Mouse (Mus musculus) heart, embryonic 10.5 days (tissue): Measurements from ENCODE around the gene Magi1. TPM values are rescaled to one million over a fixed set of nuclear protein-coding genes. Genes with fewer than 3 reads are reported as not detected.
A peak's percentile ranks its signal among the peaks of the same experiment; 100 is the strongest.

ENCODE experiments used
- DNase-seq: peaks from one replicate; pipeline ENCODE4 v3.0.0-alpha.2; 2017; ENCODE audit warnings: low spot score
- H3K27ac ChIP-seq: fragments of 300-500 bp; sonication (generic); 2 replicates; pipeline ENCODE4 v1.5.1; 2016; ENCODE audit warnings: mild to moderate bottlenecking
- H3K27me3 ChIP-seq: fragments of 300-500 bp; sonication (generic); 2 replicates; pipeline ENCODE4 v1.6.1; 2016; ENCODE audit warnings: mild to moderate bottlenecking; ENCODE audit not compliant: poor library complexity, insufficient read depth, severe bottlenecking
- H3K36me3 ChIP-seq: fragments of 300-500 bp; sonication (generic); 2 replicates; pipeline ENCODE4 v1.6.1; 2016; ENCODE audit warnings: mild to moderate bottlenecking, moderate library complexity
- H3K4me1 ChIP-seq: fragments of 300-500 bp; sonication (generic); 2 replicates; pipeline ENCODE4 v1.6.1; 2016; ENCODE audit warnings: mild to moderate bottlenecking
- H3K4me3 ChIP-seq: fragments of 300-500 bp; sonication (generic); 2 replicates; pipeline ENCODE4 v1.5.1; 2016; ENCODE audit warnings: mild to moderate bottlenecking, moderate library complexity
- H3K9me3 ChIP-seq: fragments of 300-500 bp; sonication (generic); 2 replicates; pipeline ENCODE4 v1.6.1; 2016; ENCODE audit warnings: mild to moderate bottlenecking, moderate library complexity
- WGBS: fragments of 180-500 bp; shearing (Covaris S2); methylation state at CpG from one replicate; pipeline ENCODE4 v1.1.7; 2016; 5-methylcytosine and 5-hydroxymethylcytosine counted together
- polyA plus RNA-seq: library from polyadenylated mRNA; unstranded; fragments of >200 nt; fragmentation: Nextera tagmentation; extraction: Ambion mirVana; gene quantifications from 2 replicates; pipeline ENCODE4 v1.2.1, GENCODE M21; 2016

Gene Magi1
- polyA plus RNA-seq, 1 experiment from 2014 or later: 10.5 TPM

DNA sequence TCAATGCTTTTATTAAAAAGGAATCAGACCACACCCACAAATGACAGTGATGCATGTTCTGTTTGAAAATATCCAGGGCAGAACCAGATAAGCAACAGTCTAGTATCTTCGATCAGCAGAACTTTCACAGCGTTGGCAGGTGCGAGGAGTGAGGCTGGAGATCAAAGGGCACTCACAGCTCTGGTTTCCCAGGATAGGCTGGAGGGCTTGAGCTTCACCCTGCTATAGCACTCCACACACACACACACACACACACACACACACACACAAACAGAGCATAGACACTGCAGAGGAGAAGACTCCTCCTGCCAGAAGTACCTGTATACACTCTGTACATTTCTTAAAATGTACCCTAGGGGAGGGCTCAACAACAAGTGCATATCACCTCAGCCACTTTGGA, 214.3 kb downstream of the Magi1 start:
- no peaks in the 10 kb centered on the region for H3K36me3 ChIP-seq
- peak overlapping the region; percentile 1; the same call in 1 of the 2 replicates for H3K4me3 ChIP-seq
- H3K4me1 ChIP-seq: peaks cover 67% of the 10 kb centered on the region
- DNase-seq: peak; percentile 89
- H3K27ac ChIP-seq: peak overlapping the region; percentile 82
- WGBS: 20% methylated on average over 3 of the region's 3 CpGs
- H3K27me3 ChIP-seq: no peaks in the 10 kb centered on the region
- H3K9me3 ChIP-seq: no peaks in the 10 kb centered on the region

DNA sequence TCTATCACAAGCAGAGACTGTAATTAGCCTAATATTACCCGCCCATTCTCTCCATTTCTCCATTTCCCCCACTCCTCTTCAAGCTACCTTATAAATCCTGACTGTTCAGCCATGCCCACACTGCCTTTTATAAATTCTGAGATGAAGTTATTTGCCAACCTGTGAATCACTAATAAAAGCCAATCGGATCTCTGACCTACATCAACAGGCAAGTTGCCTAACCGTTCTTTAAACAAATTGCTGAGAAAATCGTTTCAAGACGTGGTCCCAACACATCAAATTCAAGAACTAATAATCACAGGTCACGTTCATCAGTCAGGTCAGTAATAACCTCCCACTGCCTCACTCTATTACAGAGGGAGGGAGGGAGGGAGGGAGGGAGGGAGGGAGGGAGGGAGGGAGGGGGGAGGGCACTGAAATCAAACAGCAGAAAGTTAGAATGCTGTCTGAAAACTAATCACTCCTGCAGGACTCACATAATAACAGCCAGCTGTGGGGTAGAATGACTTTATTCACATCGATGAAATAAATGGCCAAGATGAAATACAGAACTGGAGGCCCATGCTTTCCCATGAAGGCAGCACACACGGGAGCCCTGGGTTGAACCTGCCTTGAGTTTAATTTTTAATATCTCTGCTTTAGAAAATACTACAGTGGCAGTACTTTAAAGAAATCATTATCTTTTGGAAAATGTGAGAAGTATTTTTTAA, 215.8 kb downstream of the Magi1 start:
- Histone ChIP-seq H3K4me1 (peaks cover 73% of the 10 kb centered on the region), H3K36me3 (no peaks in the 10 kb centered on the region), H3K27me3 (no peaks in the 10 kb centered on the region), H3K9me3 (no peaks in the 10 kb centered on the region), H3K27ac (peak overlapping the region; percentile 82), H3K4me3 (no peak overlapping the region)
- no peak for DNase-seq
- 67% methylated on average over 8 of the region's 8 CpGs for WGBS

DNA sequence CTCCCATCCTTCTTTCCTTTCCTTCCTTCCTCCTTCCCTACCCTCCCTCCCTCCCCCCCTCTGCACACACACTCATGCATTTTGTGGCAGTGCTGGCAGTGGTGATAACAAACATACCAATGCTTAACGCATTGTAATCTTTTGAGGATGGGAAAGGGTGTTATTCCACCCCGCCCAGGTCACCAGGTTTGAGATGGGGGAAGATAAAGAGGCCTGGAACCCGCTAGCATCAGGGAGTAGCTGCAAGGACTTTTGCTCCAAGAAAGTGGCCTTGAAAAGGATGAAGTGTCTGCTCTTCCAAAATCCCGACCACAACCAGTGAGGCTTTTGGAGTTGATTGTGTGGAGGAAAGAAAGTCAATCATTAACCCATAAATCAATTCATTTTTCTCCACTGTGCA, 218.9 kb downstream of the Magi1 start:
- Histone ChIP-seq H3K36me3 (no peaks in the 10 kb centered on the region), H3K4me3 (no peak overlapping the region), H3K27ac (no peak overlapping the region; the same call in 1 of the 2 replicates), H3K9me3 (no peaks in the 10 kb centered on the region), H3K27me3 (no peaks in the 10 kb centered on the region), H3K4me1 (peaks cover 76% of the 10 kb centered on the region)
- no peak for DNase-seq
- 35% methylated on average over 4 of the region's 4 CpGs for WGBS

DNA sequence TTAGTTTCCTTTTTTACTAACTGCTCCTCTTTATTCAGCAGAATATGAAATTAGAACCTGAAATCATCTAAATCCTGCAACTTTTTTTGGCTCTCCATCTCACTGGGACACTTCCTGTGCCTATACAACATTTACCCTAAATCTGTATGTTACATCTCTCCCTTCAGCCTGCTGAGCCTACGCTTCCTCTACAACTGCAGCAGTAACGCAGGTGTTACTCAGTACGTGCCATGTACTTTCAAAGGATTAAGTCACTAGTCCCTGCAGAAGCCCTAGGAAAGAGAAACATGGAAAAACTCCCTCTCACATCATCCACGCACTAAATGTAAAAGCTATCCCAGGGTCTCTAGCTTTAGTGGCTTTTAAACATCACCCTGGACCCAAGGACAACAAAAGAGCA, 220.2 kb downstream of the Magi1 start:
- no peaks in the 10 kb centered on the region for H3K36me3 ChIP-seq
- WGBS: 60% methylated on average over 4 of the region's 4 CpGs
- DNase-seq: no peak
- H3K27me3 ChIP-seq: no peaks in the 10 kb centered on the region
- no peak overlapping the region for H3K4me3 ChIP-seq
- H3K27ac ChIP-seq: peak overlapping the region; percentile 56; the same call in 1 of the 2 replicates
- H3K9me3 ChIP-seq: no peaks in the 10 kb centered on the region
- H3K4me1 ChIP-seq: peaks cover 64% of the 10 kb centered on the region

DNA sequence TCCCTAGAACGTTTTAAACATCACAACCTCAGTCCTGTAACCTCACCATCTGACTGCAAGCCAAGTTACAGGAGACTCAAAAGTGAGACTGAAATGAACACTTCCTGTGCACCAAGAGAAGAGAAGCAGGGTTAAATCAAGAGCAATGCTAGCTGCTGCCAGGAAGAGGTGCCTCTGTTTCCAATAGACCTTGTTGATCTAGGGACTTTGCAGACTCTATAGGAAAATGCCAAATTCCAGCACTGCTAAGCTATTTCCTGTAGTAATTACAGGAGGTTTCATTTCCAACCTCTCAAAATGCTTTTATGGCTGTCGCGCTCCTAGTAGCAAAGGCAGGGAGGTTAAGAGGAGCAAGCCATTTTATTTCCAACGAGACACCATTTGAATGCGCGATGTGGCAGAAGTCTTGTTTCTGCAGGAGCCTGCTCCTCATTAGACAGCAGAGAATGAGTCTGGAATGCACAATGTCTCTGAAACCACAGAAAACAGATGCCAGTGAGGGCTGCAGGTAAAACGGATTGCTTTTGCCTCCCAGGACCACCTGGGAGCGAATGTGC, 222.2 kb downstream of the Magi1 start:
- H3K4me3 ChIP-seq: no peak overlapping the region
- 66% methylated on average over 8 of the region's 8 CpGs for WGBS
- H3K27ac ChIP-seq: peak overlapping the region; percentile 59
- no peaks in the 10 kb centered on the region for H3K27me3 ChIP-seq
- no peaks in the 10 kb centered on the region for H3K36me3 ChIP-seq
- no peak for DNase-seq
- H3K4me1 ChIP-seq: peaks cover 55% of the 10 kb centered on the region
- no peaks in the 10 kb centered on the region for H3K9me3 ChIP-seq

DNA sequence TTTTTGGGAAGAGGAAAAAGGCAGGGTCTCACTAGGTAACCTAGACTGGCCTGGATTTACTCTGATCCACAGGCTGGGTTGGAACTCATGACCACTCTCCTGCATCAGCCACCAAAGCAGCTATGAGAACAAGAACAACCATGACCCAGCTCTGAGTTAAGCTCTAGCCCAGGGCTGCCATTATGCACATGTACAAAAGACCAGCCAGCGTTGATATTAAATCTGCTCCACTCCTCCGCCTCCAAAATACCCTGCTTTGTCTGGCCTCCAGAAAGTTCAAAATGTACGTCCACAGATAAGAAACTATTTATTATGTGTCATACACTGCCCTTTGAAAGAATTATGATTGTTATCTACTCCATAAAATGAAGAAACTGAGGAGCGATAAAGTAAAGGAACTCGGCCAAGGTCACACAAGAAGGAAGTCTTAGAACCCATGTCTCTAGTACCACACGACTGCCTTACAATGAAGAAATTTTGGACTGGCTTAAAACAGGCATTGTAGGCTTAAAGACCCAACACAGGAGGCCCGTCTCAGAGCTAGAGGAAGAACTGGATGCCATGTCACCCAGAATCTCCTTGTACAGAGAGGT, 223.0 kb downstream of the Magi1 start:
- WGBS: 89% methylated on average over 7 of the region's 7 CpGs
- Histone ChIP-seq H3K27me3 (no peaks in the 10 kb centered on the region), H3K4me1 (peaks cover 59% of the 10 kb centered on the region), H3K4me3 (no peak overlapping the region), H3K9me3 (no peaks in the 10 kb centered on the region), H3K36me3 (no peaks in the 10 kb centered on the region), H3K27ac (peak overlapping the region; percentile 59; the same call in 1 of the 2 replicates)
- DNase-seq: no peak

DNA sequence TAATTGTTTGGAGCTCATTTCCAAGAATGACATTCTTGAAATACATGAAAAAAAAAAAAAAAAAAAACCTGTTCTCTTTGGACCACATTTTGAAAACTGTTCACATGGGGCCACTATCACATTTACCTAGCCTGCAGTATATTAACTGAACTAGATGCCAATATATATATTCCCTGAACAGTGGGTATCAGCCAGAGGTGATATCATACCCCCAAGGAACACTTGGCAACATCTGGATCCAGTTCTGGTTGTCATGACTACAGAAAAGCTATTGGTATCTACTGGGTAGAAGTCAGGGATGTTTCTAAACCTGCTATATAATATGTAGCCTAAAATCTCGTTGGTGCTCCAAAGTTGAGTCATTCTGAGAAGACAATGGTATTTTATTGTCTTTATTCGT, 224.6 kb downstream of the Magi1 start:
- Histone ChIP-seq H3K4me3 (no peak overlapping the region), H3K27ac (no peak overlapping the region), H3K36me3 (no peaks in the 10 kb centered on the region), H3K9me3 (no peaks in the 10 kb centered on the region), H3K27me3 (no peaks in the 10 kb centered on the region), H3K4me1 (peaks cover 54% of the 10 kb centered on the region)
- no peak for DNase-seq
- 91% methylated on average over 2 of the region's 2 CpGs for WGBS

DNA sequence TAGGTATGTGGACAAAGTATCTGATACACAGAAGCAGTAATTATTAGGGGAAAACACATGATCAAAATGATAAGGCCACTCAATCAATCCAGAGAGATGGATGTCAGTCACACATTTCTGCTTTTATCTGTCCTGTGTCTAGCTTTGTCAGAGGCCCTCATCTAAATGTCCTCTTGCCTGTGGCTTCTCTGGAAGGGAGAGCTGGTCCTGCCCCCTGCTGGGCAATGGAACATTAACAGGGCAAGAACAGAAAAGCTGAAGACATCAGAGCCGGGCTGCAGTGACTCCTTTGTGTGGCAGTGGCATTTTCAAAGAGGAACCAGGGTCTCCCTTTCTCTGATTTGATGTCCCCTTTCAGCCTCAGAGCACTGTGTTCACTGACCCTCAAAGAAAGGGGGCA, 229.8 kb downstream of the Magi1 start:
- no peak overlapping the region for H3K27ac ChIP-seq
- peak; percentile 83 for DNase-seq
- H3K4me1 ChIP-seq: peaks cover 33% of the 10 kb centered on the region
- H3K36me3 ChIP-seq: peaks cover 6% of the 10 kb centered on the region
- no peak overlapping the region for H3K4me3 ChIP-seq
- no peaks in the 10 kb centered on the region for H3K9me3 ChIP-seq
- no peaks in the 10 kb centered on the region for H3K27me3 ChIP-seq
- WGBS: 52% methylated on average over 1 of the region's 1 CpGs

DNA sequence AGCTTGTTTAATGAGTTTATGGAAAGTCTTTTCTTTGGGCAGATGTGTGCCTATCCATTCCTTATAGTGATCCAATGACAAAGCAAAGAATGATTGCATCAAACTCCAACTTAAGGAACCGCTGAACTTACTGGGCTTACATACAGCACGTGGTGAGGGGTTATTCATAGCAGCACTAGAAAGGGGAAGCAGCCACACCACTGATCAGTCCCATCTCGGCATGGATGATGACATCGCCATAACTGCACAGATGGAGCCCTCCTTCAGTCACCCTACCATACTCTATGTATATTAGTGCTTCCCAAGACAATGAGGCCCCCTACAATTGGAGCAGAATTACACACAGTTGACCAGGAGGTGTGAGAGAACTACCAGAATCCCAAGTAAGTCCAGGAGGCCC, 238.5 kb downstream of the Magi1 start:
- Histone ChIP-seq H3K27me3 (no peaks in the 10 kb centered on the region), H3K4me3 (no peak overlapping the region), H3K9me3 (no peaks in the 10 kb centered on the region), H3K27ac (no peak overlapping the region), H3K36me3 (peaks cover 15% of the 10 kb centered on the region), H3K4me1 (peaks cover 11% of the 10 kb centered on the region)
- DNase-seq: no peak
- WGBS: 81% methylated on average over 4 of the region's 4 CpGs

DNA sequence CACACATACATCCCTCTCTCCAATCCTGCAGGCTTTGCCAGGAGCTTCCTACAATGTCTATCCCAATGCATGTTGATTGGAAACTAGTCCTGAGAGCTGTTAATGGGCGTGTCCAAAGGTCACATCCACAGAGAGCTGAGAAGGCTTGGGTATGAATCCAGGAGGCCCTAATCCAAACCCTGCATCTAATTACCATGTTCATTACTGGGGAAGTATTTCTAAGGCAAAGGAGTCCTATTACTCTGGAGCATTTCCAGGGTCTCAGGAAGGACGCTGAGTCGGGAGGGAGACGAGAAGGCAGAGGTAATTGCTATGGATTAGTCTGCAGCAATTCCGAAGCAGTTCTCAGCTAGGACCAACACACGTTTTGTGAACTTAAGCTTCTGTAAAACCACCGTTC, 240.3 kb downstream of the Magi1 start:
- H3K27ac ChIP-seq: no peak overlapping the region
- H3K4me1 ChIP-seq: peaks cover 11% of the 10 kb centered on the region
- no peak overlapping the region for H3K4me3 ChIP-seq
- H3K9me3 ChIP-seq: no peaks in the 10 kb centered on the region
- H3K36me3 ChIP-seq: peaks cover 5% of the 10 kb centered on the region; the same call in 1 of the 2 replicates
- DNase-seq: no peak
- WGBS: 78% methylated on average over 7 of the region's 7 CpGs
- no peaks in the 10 kb centered on the region for H3K27me3 ChIP-seq

DNA sequence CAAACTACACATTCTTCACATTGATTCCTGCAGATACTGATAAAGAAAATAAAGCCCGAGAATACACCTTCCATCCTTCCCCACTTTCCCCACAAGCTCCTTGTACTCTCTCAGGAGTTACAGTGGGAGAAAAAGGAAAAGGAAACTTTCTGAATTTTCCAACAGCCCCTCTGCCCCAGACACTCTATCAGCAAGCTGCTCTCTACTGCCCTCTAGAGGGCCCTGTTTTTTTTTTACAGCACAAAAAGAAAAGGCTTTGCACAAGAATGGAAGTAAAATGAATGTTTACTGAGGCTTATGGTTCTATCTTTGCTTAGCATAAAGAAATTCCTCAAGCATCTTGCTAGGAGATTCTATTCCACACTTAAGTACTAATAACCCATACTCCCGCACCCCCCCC, 243.6 kb downstream of the Magi1 start:
- WGBS: 56% methylated on average over 2 of the region's 2 CpGs
- Histone ChIP-seq H3K9me3 (no peaks in the 10 kb centered on the region), H3K4me1 (peaks cover 14% of the 10 kb centered on the region), H3K27me3 (no peaks in the 10 kb centered on the region), H3K36me3 (no peaks in the 10 kb centered on the region), H3K27ac (no peak overlapping the region), H3K4me3 (no peak overlapping the region)
- no peak for DNase-seq

DNA sequence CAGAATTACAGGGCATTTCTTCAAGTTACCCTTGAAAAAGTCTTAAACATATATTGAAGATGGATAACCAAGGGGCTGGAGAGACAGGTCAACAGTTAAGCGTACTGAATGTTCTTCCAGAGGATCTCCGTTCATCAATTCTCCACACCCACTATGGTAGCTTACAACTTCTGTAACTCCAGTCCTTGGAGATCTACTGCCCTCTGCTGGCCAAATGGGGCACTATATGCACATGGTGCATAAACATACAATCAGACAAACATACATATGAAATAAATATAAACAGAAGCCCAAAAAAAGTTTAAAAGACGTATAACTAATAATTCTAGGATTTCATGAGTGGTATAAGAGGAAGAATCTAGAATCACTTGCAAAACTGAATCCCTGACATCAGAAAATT, 244.8 kb downstream of the Magi1 start:
- 91% methylated on average over 3 of the region's 3 CpGs for WGBS
- Histone ChIP-seq H3K27me3 (no peaks in the 10 kb centered on the region), H3K27ac (no peak overlapping the region), H3K4me3 (no peak overlapping the region), H3K4me1 (peaks cover 14% of the 10 kb centered on the region), H3K9me3 (no peaks in the 10 kb centered on the region), H3K36me3 (no peaks in the 10 kb centered on the region)
- DNase-seq: no peak

DNA sequence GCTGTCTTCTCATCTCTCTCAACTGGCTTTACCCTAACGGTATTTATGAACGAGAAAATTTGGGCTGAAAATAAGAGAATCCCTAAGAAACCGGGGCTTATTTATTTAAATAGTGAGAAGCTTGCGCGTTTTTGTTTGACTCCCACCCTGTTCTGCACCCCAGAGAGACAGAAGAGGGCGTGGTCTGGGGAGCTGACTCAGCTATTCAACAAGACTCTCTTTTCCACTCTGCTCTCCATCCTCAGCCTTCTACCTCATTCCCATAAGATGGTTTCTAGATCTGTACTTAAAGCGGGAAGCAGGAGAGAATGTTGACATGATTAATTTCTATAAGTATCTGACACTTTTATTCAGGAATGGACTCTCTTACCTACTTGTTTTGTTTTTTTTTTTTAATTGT, 247.2 kb downstream of the Magi1 start:
- Histone ChIP-seq H3K27ac (no peak overlapping the region), H3K27me3 (no peaks in the 10 kb centered on the region), H3K4me3 (no peak overlapping the region), H3K36me3 (no peaks in the 10 kb centered on the region), H3K9me3 (no peaks in the 10 kb centered on the region), H3K4me1 (0 out of 2 replicates have a peak, but pooled peaks cover 3% of the 10 kb centered on the region)
- WGBS: 72% methylated on average over 7 of the region's 7 CpGs
- no peak for DNase-seq
